Mouse (Mus musculus) left cerebral cortex, adult 18-20 months (tissue): ENCODE measurements around the gene Pcnx2. TPM values are rescaled to one million over a fixed set of nuclear protein-coding genes. Genes with fewer than 3 reads are reported as not detected.

Experiments used
- DNase-seq, 2 experiments: peaks; one replicate each; pipeline ENCODE4 v3.0.0; 2021 to 2022; ENCODE audit warnings: low spot score in 2 of 2, mixed read lengths in 1 of 2
- total RNA-seq, 2 experiments: library from RNA; stranded (reverse); gene quantifications; 2 replicates each; pipeline ENCODE4 v1.2.3; 2021

Gene Pcnx2
- total RNA-seq, 2 experiments from 2014 or later, result 81.5 to 83.9 TPM

DNA sequence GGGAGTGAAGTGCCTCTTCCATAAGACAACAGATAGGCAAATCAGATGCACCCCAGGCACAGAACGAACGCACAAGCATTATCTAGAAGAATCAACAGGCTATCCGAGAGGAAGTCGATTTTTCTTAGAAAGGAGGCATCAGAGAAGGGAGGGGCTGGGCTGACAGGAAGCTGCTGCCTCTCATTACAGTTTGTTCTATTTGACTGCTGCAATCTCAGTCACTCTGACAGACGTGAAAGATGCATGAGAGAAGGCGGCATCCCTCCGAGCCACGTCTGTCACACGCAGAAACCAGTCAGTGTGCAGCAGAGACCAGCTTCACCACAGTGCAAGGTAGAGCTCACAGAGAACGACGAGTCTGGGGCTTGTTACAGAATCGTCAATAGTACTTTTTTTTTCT is 74.4 kb downstream of the Pcnx2 start:
- no peak for DNase-seq

GRCm38 (mm10) chr8:125822065-125822464 is 76.1 kb downstream of the Pcnx2 start:
- DNase-seq, result no peak

GRCm38 (mm10) chr8:125819797-125820196 is 78.3 kb downstream of the Pcnx2 start:
- peak; percentile 63 to 73 for DNase-seq

DNA sequence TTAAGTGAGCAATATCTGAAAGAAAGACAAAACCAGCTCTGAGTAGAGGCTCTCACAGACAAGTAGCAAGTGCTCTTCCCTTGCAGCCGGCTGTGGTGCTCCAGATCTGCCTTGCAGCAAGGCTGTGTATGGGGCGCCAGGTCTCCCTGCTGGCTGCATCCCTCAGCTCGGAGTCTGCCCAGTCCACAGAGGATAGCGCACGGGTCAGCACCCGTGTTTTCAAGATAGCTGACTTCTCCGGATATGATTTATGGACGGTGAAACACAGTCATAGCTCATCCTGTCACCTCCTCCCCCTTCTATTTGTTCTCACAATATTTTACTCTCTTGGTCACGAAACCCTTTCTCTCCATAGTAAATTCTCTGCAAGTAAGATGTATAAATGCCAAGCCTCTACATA is 79.3 kb downstream of the Pcnx2 start:
- no peak for DNase-seq

DNA sequence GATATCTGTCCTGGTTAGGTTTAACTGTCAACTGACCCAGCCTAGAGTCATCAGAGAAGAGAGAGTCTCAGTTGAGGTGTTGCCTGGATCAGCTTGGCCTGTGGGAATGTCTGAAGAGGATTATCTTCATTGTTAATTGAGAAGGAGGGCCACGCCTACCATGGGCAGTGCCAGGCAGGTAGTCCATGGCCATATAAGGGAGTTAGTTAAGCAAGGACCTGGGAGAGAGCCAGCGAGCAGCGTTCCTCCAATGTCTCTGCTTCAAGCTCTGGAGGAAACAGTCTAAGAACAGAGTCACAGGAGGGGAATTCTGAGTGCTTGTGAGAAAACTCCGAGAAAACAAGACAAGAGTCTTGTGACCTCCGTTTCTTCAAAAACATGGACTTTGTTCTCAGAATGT is 81.4 kb downstream of the Pcnx2 start:
- no peak for DNase-seq

DNA sequence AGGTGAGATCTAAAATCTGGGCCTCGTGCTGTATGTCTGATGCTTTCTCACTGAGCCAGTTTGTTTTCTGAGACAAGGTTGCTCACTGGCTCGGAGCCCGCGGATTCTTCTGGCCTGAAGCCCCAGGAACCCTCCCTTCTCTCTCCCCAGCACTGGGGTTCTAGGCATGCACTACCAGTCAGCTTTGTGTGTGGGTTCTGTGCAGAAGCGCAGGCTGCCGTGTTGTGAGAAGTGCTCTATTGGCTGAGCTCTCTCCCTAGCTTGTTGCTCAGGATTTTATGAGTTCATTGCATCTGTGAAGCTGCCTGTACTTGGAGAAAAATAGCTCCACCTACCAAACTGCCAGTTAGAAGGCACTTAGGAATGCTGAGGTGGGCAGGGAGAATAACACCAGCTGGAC is 89.3 kb downstream of the Pcnx2 start:
- peak; percentile 67 to 83 for DNase-seq

- DNase-seq, result no peak
Measured at GRCm38 (mm10) chr8:125807905-125808310, 90.2 kb downstream of the Pcnx2 start.

DNA sequence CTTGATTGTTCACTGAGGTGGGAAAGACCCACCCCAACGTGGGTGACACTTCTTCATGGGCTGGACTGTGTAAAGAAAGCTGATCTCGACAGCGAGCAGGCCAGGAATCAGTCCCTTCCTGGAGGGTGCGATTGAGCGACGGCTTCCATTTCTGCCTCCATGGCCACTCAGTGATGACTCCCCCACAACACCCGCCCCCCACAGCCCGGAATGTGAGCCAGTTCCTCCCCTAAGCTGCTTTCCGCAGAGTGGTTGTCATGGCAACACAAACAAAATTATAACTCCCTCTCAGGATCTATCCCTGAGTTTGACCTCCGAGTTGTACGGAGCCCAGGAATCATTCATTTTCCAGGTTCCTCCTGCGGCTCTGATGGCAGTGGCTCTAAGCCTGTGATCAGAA is 91.7 kb downstream of the Pcnx2 start:
- peak; percentile 56 to 69 for DNase-seq

DNA sequence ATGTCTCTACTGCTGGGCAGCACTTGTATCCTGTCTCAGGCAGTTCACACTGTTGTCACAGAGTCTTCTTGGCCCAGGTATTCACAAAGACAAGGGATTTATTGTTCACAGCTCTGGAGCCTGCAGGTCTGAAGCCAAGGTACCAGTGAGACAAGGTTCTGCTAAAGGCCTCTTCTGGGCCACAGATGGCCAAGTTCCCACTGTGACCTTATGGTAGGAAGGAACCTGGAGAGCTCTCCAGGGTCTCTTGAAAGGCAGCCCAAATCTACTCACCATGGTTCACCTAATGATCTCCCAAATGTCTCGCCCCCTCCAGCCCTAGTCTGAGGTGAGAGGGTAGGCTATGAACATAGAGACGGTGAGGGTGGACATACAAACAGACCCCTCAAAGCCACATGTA is 101.1 kb downstream of the Pcnx2 start:
- no peak for DNase-seq

- DNase-seq, result no peak
Measured at GRCm38 (mm10) chr8:125795341-125795740, 102.8 kb downstream of the Pcnx2 start.

- no peak for DNase-seq
Measured at GRCm38 (mm10) chr8:125792816-125793455, 105.2 kb downstream of the Pcnx2 start.

GRCm38 (mm10) chr8:125786886-125787285 is 111.2 kb downstream of the Pcnx2 start:
- no peak for DNase-seq

- no peak for DNase-seq
Measured at GRCm38 (mm10) chr8:125782161-125782560, 116.0 kb downstream of the Pcnx2 start.

DNA sequence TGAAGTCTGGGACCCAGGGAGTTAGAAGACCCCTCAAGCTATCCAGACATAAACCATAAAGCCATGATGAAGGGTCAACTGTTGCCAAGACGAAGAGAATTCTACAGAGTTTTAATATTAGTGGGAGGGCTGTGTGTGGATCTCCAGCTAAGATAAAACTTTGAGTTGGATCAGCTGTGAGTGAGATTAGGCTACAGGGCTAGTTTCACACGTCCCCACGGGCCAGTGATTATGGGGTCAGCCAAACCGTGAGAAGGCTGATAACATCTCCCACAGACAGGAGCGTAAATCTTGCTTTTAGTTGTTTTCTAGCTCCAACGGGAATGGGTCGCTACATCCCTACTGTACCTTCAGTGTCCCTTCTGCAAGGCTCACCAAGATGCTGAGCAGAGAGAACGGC is 118.5 kb downstream of the Pcnx2 start:
- DNase-seq, result no peak

DNA sequence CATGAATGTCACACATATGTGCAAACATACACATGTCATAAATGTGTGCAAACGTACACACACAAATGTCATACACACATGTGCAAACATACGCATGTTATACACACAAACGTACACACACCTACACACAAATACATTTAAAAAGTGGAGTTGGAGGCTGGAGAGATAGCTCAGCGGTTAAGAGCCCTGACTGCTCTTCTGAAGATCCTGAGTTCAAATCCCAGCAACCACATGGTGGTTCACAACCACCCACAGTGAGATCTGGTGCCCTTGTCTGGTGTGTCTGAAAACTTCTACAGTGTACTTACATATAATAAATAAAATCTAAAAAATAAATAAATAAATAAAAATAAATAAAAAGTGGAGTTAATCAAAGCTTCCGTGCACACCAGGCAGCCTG is 119.2 kb downstream of the Pcnx2 start:
- no peak for DNase-seq

- DNase-seq, result no peak
Measured at GRCm38 (mm10) chr8:125777478-125778164, 120.5 kb downstream of the Pcnx2 start.

DNA sequence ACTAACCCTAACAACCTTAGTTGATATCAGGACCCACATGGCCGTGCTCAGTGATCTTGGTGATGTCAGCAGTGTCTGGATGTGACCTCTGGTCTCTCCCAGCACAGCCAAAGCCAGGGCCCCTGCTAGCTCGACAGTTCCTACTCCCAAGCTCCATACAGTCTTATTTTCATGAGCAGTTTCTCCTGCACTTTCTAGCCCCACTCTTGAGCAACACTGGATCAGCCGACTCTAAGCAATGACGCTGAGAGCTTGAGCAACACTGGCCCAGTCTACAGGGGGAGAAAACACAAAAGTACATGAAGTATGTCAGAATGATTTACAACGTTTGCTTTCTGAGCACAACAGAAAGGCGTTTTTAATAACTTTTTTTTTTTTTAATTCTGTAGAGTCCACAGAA is 121.3 kb downstream of the Pcnx2 start:
- DNase-seq, result no peak

DNA sequence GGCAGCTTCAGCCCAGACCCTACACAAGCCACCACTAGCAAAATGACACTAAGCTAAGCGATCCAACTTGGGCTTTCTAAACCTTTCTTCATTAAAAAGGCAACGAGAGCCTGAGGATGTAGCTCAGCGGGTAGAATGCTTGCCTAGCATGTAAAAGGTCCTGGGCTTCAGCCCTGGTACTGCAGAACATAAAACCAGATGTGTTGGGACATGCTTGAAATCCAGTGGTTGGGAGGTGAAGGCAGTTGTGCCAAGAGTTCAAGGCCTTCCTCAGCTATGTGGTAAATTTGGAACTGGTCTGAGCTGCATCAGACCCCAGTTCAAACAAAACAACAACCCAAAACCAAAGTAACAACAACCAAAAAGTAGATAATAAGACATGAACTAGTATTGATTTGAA is 121.8 kb downstream of the Pcnx2 start:
- DNase-seq, result no peak

GRCm38 (mm10) chr8:125775031-125775430 is 123.1 kb downstream of the Pcnx2 start:
- DNase-seq, result no peak

DNA sequence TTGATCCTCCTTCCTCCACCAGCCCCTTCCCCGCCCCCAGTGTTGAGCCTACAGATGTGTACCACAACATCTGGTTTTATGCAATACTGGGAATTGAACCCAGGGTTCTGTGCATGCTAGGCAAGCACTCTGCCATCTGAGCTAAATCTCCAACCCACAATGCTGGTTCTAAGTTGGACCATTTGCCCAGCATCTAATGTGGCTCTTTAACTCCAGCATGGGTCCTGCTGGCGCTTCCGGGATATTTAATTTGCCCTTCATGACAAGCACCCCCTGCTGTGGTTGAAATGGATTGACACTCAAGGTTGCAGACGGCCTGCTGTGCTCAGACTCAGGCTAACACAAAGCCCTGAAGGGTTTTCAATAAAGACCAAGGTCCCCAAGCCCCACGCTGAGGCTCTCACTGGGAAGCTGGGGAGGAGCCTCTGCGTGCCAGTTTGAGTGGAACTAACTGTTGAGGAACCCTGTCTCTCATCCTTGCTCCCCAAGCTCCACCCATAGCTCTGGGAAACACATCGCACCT is 124.8 kb downstream of the Pcnx2 start:
- no peak for DNase-seq

- DNase-seq, result no peak
Measured at GRCm38 (mm10) chr8:125772300-125772699, 125.8 kb downstream of the Pcnx2 start.

DNA sequence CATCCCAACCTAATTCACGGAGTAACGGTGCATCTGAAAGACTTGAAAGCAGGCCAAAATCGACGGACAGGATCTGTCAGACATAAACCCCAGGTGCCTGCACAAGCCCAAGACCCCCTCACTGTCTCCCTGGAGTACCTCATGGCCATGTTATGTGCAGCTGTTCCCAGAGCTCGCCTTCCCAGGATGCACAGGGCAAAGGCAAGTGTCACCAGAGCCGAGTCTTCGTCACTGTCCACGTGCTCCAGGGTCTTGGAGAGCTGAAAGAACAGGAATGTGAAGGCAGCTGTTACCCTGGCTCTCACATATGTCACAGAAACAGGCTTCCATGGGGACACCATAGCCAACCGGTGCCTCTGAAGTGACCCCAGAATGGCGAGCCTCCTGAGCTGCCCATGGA is 130.0 kb downstream of the Pcnx2 start:
- DNase-seq, result no peak
